Mouse (Mus musculus): Measurements from ENCODE around the gene Dnmbp. TPM values are rescaled to one million over a fixed set of nuclear protein-coding genes. Genes with fewer than 3 reads are reported as not detected.

Dnmbp gene
- polyA plus RNA-seq, 1 experiment from 2014 or later: 8.9 TPM

GRCm38 (mm10) chr19:43809331-43809730 lies 130.7 kb downstream of the Dnmbp start:
- no peaks in the 10 kb centered on the region for H3K9me3 ChIP-seq (ENCODE audit: control insufficient read depth, low read length)
- no peak for ATAC-seq (ENCODE audit: low FRiP score)
- DNase-seq (ENCODE audit: low spot score): no peak
- H3K4me2 ChIP-seq (replicated peaks): no peak overlapping the region
- H3K9ac ChIP-seq: no peak overlapping the region
- no peak overlapping the region for H3K27ac ChIP-seq
- WGBS: 37% methylated on average over 4 of the region's 4 CpGs
- no peaks in the 10 kb centered on the region for H3K27me3 ChIP-seq (ENCODE audit: control insufficient read depth, insufficient read depth, low read length)
- no peak overlapping the region for H3K4me3 ChIP-seq (replicated peaks; ENCODE audit: low read length)
- H3K4me1 ChIP-seq (replicated peaks; ENCODE audit: control insufficient read depth, insufficient read depth, low read length): no peaks in the 10 kb centered on the region
- H3K36me3 ChIP-seq (replicated peaks; ENCODE audit: control insufficient read depth, insufficient read depth): no peaks in the 10 kb centered on the region

- 85% methylated on average over 10 of the region's 10 CpGs for WGBS
- Histone ChIP-seq H3K4me2 (replicated peaks) (no peak overlapping the region), H3K27me3 (ENCODE audit: control insufficient read depth, insufficient read depth, low read length) (no peaks in the 10 kb centered on the region), H3K36me3 (replicated peaks; ENCODE audit: control insufficient read depth, insufficient read depth) (no peaks in the 10 kb centered on the region), H3K9me3 (ENCODE audit: control insufficient read depth, low read length) (no peaks in the 10 kb centered on the region), H3K4me3 (replicated peaks; ENCODE audit: low read length) (no peak overlapping the region), H3K4me1 (replicated peaks; ENCODE audit: control insufficient read depth, insufficient read depth, low read length) (no peaks in the 10 kb centered on the region), H3K9ac (no peak overlapping the region), H3K27ac (no peak overlapping the region)
- no peak for DNase-seq (ENCODE audit: low spot score)
- ATAC-seq (ENCODE audit: low FRiP score): no peak
These were observed 136.1 kb downstream of the Dnmbp start for GRCm38 (mm10) chr19:43803866-43804265.

- Histone ChIP-seq H3K27ac (no peak overlapping the region), H3K4me2 (replicated peaks) (no peak overlapping the region), H3K27me3 (ENCODE audit: control insufficient read depth, insufficient read depth, low read length) (no peaks in the 10 kb centered on the region), H3K36me3 (replicated peaks; ENCODE audit: control insufficient read depth, insufficient read depth) (no peaks in the 10 kb centered on the region), H3K4me1 (replicated peaks; ENCODE audit: control insufficient read depth, insufficient read depth, low read length) (no peaks in the 10 kb centered on the region), H3K9ac (no peak overlapping the region), H3K4me3 (replicated peaks; ENCODE audit: low read length) (no peak overlapping the region), H3K9me3 (ENCODE audit: control insufficient read depth, low read length) (no peaks in the 10 kb centered on the region)
- ATAC-seq (ENCODE audit: low FRiP score) (no peak), DNase-seq (ENCODE audit: low spot score) (no peak)
- 83% methylated on average over 9 of the region's 9 CpGs for WGBS
These were observed 138.5 kb downstream of the Dnmbp start for GRCm38 (mm10) chr19:43801427-43802051.

GRCm38 (mm10) chr19:43797216-43797615 lies 142.8 kb downstream of the Dnmbp start:
- Histone ChIP-seq H3K9me3 (ENCODE audit: control insufficient read depth, low read length) (no peaks in the 10 kb centered on the region), H3K27me3 (ENCODE audit: control insufficient read depth, insufficient read depth, low read length) (no peaks in the 10 kb centered on the region), H3K4me2 (replicated peaks) (no peak overlapping the region), H3K27ac (no peak overlapping the region), H3K4me3 (replicated peaks; ENCODE audit: low read length) (no peak overlapping the region), H3K9ac (no peak overlapping the region), H3K36me3 (replicated peaks; ENCODE audit: control insufficient read depth, insufficient read depth) (no peaks in the 10 kb centered on the region), H3K4me1 (replicated peaks; ENCODE audit: control insufficient read depth, insufficient read depth, low read length) (no peaks in the 10 kb centered on the region)
- DNase-seq (ENCODE audit: low spot score) (no peak), ATAC-seq (ENCODE audit: low FRiP score) (no peak)
- 79% methylated on average over 5 of the region's 5 CpGs for WGBS

Other genes starting within 250 kb of the Dnmbp start
- 7.0 and 7.7 TPM in 2 replicates for gene Cutc, start 187.2 kb downstream of the Dnmbp start, polyA plus RNA-seq (2014; fragmentation: Nextera tagmentation; extraction: Ambion mirVana)
- gene Cox15, start 187.2 kb downstream of the Dnmbp start, polyA plus RNA-seq (2014; fragmentation: Nextera tagmentation; extraction: Ambion mirVana): 8.5 and 11.1 TPM in 2 replicates
- gene Abcc2, start 158.0 kb downstream of the Dnmbp start, polyA plus RNA-seq (2014; fragmentation: Nextera tagmentation; extraction: Ambion mirVana): 0.03 and 0.07 TPM in 2 replicates
- 0.20 and 0.26 TPM in 2 replicates for gene Cpn1, start 46.4 kb upstream of the Dnmbp start, polyA plus RNA-seq (2014; fragmentation: Nextera tagmentation; extraction: Ambion mirVana)
- gene Cyp2c23, start 89.0 kb upstream of the Dnmbp start, polyA plus RNA-seq (2014; fragmentation: Nextera tagmentation; extraction: Ambion mirVana): not detected in 2 replicates
- 17.1 and 17.8 TPM in 2 replicates for gene Erlin1, start 129.6 kb upstream of the Dnmbp start, polyA plus RNA-seq (2014; fragmentation: Nextera tagmentation; extraction: Ambion mirVana)
- 48.3 and 52.5 TPM in 2 replicates for gene Chuk, start 167.3 kb upstream of the Dnmbp start, polyA plus RNA-seq (2014; fragmentation: Nextera tagmentation; extraction: Ambion mirVana)
- 29.7 and 36.6 TPM in 2 replicates for gene Cwf19l1, start 195.7 kb upstream of the Dnmbp start, polyA plus RNA-seq (2014; fragmentation: Nextera tagmentation; extraction: Ambion mirVana)
- 164 and 173 TPM in 2 replicates for gene Bloc1s2, start 206.3 kb upstream of the Dnmbp start, polyA plus RNA-seq (2014; fragmentation: Nextera tagmentation; extraction: Ambion mirVana)